Mouse (Mus musculus) liver, embryonic 14.5 days (tissue): Measurements from ENCODE around the gene Tac2. TPM values are rescaled to one million over a fixed set of nuclear protein-coding genes. Genes with fewer than 3 reads are reported as not detected.

Experiments
- ATAC-seq: fragments of 200-750 bp; cut with Nextera tagmentation; 2 replicates; pipeline ENCODE4 v1.8.0; 2017; ENCODE audit warnings: moderate number of reproducible peaks, mild to moderate bottlenecking, moderate library complexity; ENCODE audit not compliant: insufficient read depth
- DNase-seq, 3 experiments: peaks; one replicate each; pipeline ENCODE4 v3.0.0-alpha.2; 2012 to 2013; ENCODE audit warnings: low read depth in 3 of 3, low spot score in 3 of 3
- H3K27ac ChIP-seq: fragments of 300-500 bp; sonication (generic); 2 replicates; pipeline ENCODE4 v1.5.1; 2014; ENCODE audit warnings: moderate library complexity, mild to moderate bottlenecking, control low read depth, inconsistent platforms
- H3K27me3 ChIP-seq: fragments of 300-500 bp; sonication (generic); 2 replicates; pipeline ENCODE4 v1.6.1; 2014; ENCODE audit warnings: mild to moderate bottlenecking, low read length, moderate library complexity; ENCODE audit not compliant: control insufficient read depth, insufficient read depth
- H3K36me3 ChIP-seq: fragments of 300-500 bp; sonication (generic); replicated peaks from 2 replicates; pipeline ENCODE4 v1.6.1; 2014; ENCODE audit warnings: low read depth; ENCODE audit not compliant: control insufficient read depth, insufficient read depth
- H3K4me1 ChIP-seq, 2 experiments: fragments of 200-500 bp in 1 of 2; fragments of 300-500 bp in 1 of 2; sonication (generic) in 1 of 2; replicated peaks; 2 replicates each; pipeline ENCODE4 v1.6.1; 2012 to 2014; ENCODE audit warnings: antibody characterized with exemption in 1 of 2, inconsistent platforms in 1 of 2, low read length in 1 of 2; ENCODE audit not compliant: control insufficient read depth in 2 of 2, insufficient read depth in 2 of 2
- H3K4me2 ChIP-seq: fragments of 300-500 bp; sonication (generic); 2 replicates; pipeline ENCODE4 v1.6.1; 2014; ENCODE audit warnings: low read depth, mild to moderate bottlenecking, control low read depth, moderate library complexity
- H3K4me3 ChIP-seq, 2 experiments: fragments of 200-500 bp in 1 of 2; fragments of 300-500 bp in 1 of 2; sonication (generic) in 1 of 2; 2 replicates each; pipeline ENCODE4 v1.5.1; 2012 to 2014; ENCODE audit warnings: low read depth in 2 of 2, low read length in 2 of 2, mild to moderate bottlenecking in 2 of 2, control low read depth in 1 of 2, inconsistent platforms in 1 of 2, moderate library complexity in 1 of 2; ENCODE audit not compliant: insufficient read depth in 1 of 2
- H3K9ac ChIP-seq: fragments of 300-500 bp; sonication (generic); replicated peaks from 2 replicates; pipeline ENCODE4 v1.6.1; 2014; ENCODE audit warnings: mild to moderate bottlenecking, control low read depth, moderate library complexity
- H3K9me3 ChIP-seq: fragments of 300-500 bp; sonication (generic); 2 replicates; pipeline ENCODE4 v1.6.1; 2016; ENCODE audit warnings: low read length, mixed read lengths; ENCODE audit not compliant: control insufficient read depth
- CTCF ChIP-seq: IDR thresholded peaks from 2 replicates; pipeline ENCODE4 v1.5.1; 2016; ENCODE audit warnings: antibody characterized with exemption, low read depth, control low read depth
- EP300 ChIP-seq: IDR thresholded peaks from 2 replicates; pipeline ENCODE4 v1.6.1; 2016; ENCODE audit warnings: antibody characterized with exemption, low read depth
- WGBS: fragments of 180-500 bp; shearing (Covaris S2); extraction: QIAGEN DNeasy Blood & Tissue Kit; methylation state at CpG from one replicate; pipeline ENCODE4 v1.1.7; 2014; ENCODE audit not compliant: insufficient replicate concordance; 5-methylcytosine and 5-hydroxymethylcytosine counted together
- polyA plus RNA-seq, 2 experiments: library from polyadenylated mRNA; depleted of rRNA in 1 of 2; stranded (reverse) in 1 of 2; unstranded in 1 of 2; fragments of >200 nt; fragmentation: Nextera tagmentation in 1 of 2; extraction: Ambion mirVana in 1 of 2; gene quantifications; 2 replicates each; pipeline versions ENCODE4 v1.2.1 to v1.2.3; 2012 to 2014

Tac2 gene
- polyA plus RNA-seq, 2 experiments = 20.7 to 26.8 TPM

DNA sequence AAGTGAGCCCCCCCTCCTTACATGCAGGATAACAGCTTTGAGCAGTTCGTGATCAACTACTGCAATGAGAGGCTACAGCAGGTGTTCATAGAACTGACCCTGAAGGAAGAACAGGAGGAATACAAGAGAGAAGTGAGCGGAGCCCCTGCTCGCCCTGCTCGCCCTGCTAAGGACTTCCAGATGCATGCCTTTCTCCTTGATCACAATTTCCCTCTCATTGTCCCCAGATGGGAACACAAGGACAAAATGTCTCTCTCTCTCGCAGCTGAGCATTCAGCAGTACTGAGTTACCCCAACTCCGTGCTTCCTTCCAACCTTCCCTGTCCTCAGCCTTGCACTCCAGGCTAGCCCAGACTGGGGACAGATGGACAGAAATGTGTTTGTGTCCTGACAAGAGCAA lies 11.5 kb upstream of the Tac2 start:
- no peak for DNase-seq
- 64% methylated on average over 6 of the region's 6 CpGs for WGBS
- ATAC-seq = no peak
- Histone ChIP-seq H3K9ac (no peak overlapping the region), H3K27me3 (no peaks in the 10 kb centered on the region), H3K4me2 (no peak overlapping the region), H3K9me3 (no peaks in the 10 kb centered on the region), H3K4me1 (no peaks in the 10 kb centered on the region), H3K27ac (no peak overlapping the region), H3K36me3 (no peaks in the 10 kb centered on the region), H3K4me3 (no peak overlapping the region)
- TF ChIP-seq EP300 (no peak), CTCF (no peak)

DNA sequence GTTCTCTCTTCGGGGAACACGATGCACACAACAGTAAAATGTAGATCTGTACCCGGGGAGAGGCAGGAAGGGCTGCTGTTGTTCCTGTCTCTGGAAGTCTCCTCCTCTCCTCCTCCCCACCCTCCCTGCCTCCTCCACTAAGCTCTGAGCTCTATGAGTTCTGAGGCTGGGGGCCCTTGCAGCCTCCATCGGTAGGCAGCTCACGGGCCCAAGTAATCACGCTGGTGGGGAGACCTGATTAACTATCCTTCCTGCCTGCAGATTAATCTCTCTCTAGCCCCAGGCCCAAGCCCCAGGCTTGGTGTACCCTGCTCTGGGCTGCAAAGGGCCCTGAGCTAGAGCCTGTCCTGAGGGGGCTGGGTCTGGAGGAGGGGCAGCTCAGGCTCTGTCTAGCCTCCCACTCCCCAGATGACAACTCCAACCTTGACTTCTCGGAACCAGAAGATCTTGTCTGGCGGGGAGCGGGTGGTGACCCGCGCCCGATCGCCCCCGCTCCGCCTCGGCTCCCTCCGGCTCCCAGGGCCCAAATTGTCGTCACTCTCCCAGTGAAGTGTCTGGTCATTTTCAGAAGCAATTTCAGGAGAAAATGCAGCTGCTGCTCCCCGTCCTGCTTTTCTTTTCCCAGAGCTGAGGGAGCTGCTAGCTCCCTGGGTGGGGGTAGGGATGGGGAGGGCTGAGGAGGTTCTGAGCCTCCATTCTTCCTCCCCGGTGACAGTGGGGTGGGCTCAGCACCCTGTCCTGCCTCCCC lies 2.4 kb upstream of the Tac2 start:
- H3K27ac ChIP-seq = no peak overlapping the region
- TF ChIP-seq EP300 (no peak), CTCF (no peak)
- H3K4me1 ChIP-seq = peaks cover 0 to 7% of the 10 kb centered on the region in 2 experiments; a peak in 2 of 4 replicates
- H3K4me2 ChIP-seq = no peak overlapping the region
- DNase-seq (no peak), ATAC-seq (no peak)
- no peaks in the 10 kb centered on the region for H3K36me3 ChIP-seq
- H3K27me3 ChIP-seq = peaks cover 17% of the 10 kb centered on the region
- WGBS = 28% methylated on average over 20 of the region's 20 CpGs
- H3K9me3 ChIP-seq = no peaks in the 10 kb centered on the region
- H3K4me3 ChIP-seq = no peak overlapping the region
- H3K9ac ChIP-seq = no peak overlapping the region

DNA sequence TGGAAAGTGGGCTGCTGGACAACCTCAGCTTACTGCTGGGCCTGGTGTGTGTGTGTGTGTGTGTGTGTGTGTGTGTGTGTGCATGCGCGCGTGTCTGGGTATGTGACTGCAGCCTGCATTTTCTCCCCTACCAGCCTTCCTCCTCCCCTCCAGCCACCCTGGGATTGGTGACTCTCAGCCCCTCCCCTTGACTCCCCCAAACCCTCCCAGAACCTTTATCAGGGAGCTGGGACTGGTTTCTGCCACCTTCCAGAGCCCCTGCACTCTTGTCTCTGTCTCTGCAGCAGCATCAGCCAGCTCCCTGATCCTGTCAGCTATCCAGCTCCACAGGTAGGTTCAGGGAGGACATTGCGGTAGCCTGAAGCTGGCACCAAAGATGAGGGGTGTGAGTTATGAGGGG lies 858 bp downstream of the Tac2 start:
- Histone ChIP-seq H3K27ac (no peak overlapping the region), H3K4me2 (peak overlapping the region; percentile 32), H3K27me3 (peaks cover 17% of the 10 kb centered on the region), H3K4me1 (peaks cover 23 to 34% of the 10 kb centered on the region in 2 experiments), H3K9ac (no peak overlapping the region; the same call in 1 of the 2 replicates), H3K9me3 (no peaks in the 10 kb centered on the region), H3K36me3 (no peaks in the 10 kb centered on the region), H3K4me3 (peak overlapping the region in 1 of 2 experiments; percentile 7; a peak in 1 of 4 replicates)
- WGBS = 68% methylated on average over 4 of the region's 4 CpGs
- ATAC-seq (peak; percentile 69), DNase-seq (no peak)
- TF ChIP-seq EP300 (no peak), CTCF (no peak)

DNA sequence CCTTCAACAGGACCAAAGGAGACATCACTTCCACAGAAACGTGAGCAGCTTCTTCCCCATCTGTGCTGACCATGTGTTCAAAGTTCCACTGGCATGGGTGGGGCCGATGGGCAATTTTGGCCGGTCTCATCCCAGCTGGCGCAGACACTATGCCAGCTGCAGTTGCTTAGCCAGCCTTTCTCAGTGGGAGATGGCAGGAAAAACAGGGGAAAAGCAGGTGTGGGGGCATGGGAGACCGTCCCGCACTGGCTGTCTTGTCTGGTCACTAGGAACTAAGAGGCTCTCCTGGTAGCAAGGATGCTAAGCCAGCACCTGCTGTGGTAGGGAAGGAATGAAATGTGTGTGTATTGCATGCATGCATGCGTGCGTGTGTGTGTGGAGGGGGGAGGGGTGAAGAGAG lies 4.2 kb downstream of the Tac2 start:
- peaks cover 44 to 53% of the 10 kb centered on the region in 2 experiments for H3K4me1 ChIP-seq
- H3K4me2 ChIP-seq = no peak overlapping the region
- TF ChIP-seq CTCF = no peak
- TF ChIP-seq EP300 = no peak
- no peak overlapping the region for H3K27ac ChIP-seq
- no peaks in the 10 kb centered on the region; the same call in 1 of the 2 replicates for H3K27me3 ChIP-seq
- no peak for DNase-seq
- H3K4me3 ChIP-seq = no peak overlapping the region
- ATAC-seq = no peak
- H3K9me3 ChIP-seq = no peaks in the 10 kb centered on the region
- WGBS = 63% methylated on average over 8 of the region's 8 CpGs
- H3K36me3 ChIP-seq = no peaks in the 10 kb centered on the region
- no peak overlapping the region for H3K9ac ChIP-seq

DNA sequence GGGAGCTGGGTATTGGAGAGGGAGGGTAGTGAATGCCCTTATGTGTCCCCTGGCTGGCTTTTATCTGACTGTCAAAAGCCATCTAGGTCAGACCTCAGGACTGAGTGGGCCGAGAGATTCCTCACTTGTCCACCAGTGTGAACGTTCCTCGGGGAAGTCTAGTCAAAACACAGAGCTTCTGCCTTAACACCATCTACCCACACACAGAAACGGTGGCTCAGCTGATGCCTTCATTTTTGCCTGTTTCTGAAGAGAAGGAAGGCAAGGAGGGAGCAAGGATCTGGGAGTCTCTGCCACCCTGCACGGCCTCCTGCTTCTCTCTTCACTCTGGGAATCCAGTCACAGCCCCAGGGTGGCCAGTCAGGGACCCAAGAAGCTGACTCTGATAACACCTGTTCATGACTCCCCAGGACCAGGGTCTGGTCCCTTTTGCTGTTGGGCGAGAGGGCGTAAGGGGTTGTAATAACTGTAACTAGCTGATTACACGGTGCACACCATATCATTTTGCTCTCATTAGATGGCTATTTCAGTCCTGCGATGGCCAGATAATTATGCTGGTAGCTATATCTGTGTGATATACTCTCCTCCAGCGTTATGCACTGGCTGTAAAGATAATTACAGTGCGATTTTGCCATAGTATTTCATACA lies 6.1 kb downstream of the Tac2 start:
- ATAC-seq (peak; percentile 92), DNase-seq (peak; percentile 65 to 71 (median 68))
- no peaks in the 10 kb centered on the region; the same call in 1 of the 2 replicates for H3K27me3 ChIP-seq
- H3K9me3 ChIP-seq = no peaks in the 10 kb centered on the region
- peaks cover 50 to 57% of the 10 kb centered on the region in 2 experiments for H3K4me1 ChIP-seq
- H3K4me2 ChIP-seq = peak overlapping the region; percentile 45
- peak overlapping the region; percentile 59 for H3K27ac ChIP-seq
- no peaks in the 10 kb centered on the region for H3K36me3 ChIP-seq
- H3K9ac ChIP-seq = 0 out of 2 replicates have a peak overlapping the region, but pooled peaks have one; percentile 10
- H3K4me3 ChIP-seq = no peak overlapping the region
- WGBS = 27% methylated on average over 11 of the region's 11 CpGs
- TF ChIP-seq EP300 (peak; percentile 95), CTCF (no peak)
